Mouse (Mus musculus) cerebellum, adult 8-10 months (tissue): Measurements from ENCODE around the gene Zfp266.
"Not testable (repeated sequence)": the region's sequence is repeated elsewhere in the genome, so short reads cannot be mapped to it uniquely, and the experiment has no call there.

Experiments used
- DNase-seq: peaks from one replicate; pipeline ENCODE4 v3.0.0; 2022

Gene Zfp266

GRCm38 (mm10) chr9:20521306-20521957 lies at the start of gene Zfp266:
Zfp266 (minus strand) TSS chr9:20521417.
- peak; percentile 94 for DNase-seq

GRCm38 (mm10) chr9:20565326-20566030 lies 44.3 kb upstream of the Zfp266 start:
- not testable (repeated sequence) for DNase-seq

GRCm38 (mm10) chr9:20562177-20562576 lies 41.0 kb upstream of the Zfp266 start:
- DNase-seq: no peak

GRCm38 (mm10) chr9:20552698-20553097 lies 31.5 kb upstream of the Zfp266 start:
- no peak for DNase-seq

- DNase-seq: no peak
These were observed 30.6 kb upstream of the Zfp266 start for GRCm38 (mm10) chr9:20551781-20552275.

- peak; percentile 32 for DNase-seq
These were observed 23.9 kb upstream of the Zfp266 start for GRCm38 (mm10) chr9:20545151-20545550.

GRCm38 (mm10) chr9:20544070-20544821 lies 23.0 kb upstream of the Zfp266 start:
- DNase-seq: peak; percentile 72

GRCm38 (mm10) chr9:20543496-20543895 lies 22.3 kb upstream of the Zfp266 start:
- DNase-seq: no peak

- DNase-seq: no peak
These were observed 15.4 kb upstream of the Zfp266 start for GRCm38 (mm10) chr9:20536598-20536997.

GRCm38 (mm10) chr9:20534326-20534926 lies 13.2 kb upstream of the Zfp266 start:
- no peak for DNase-seq

- no peak for DNase-seq
These were observed 546 bp downstream of the Zfp266 start for GRCm38 (mm10) chr9:20520531-20521210.

GRCm38 (mm10) chr9:20519949-20520348 lies 1.3 kb downstream of the Zfp266 start:
- DNase-seq: no peak

GRCm38 (mm10) chr9:20518708-20519107 lies 2.5 kb downstream of the Zfp266 start:
- no peak for DNase-seq

GRCm38 (mm10) chr9:20517727-20518126 lies 3.5 kb downstream of the Zfp266 start:
- DNase-seq: no peak

GRCm38 (mm10) chr9:20514016-20514415 lies 7.2 kb downstream of the Zfp266 start:
- no peak for DNase-seq

- DNase-seq: no peak
These were observed 8.5 kb downstream of the Zfp266 start for GRCm38 (mm10) chr9:20512714-20513113.

GRCm38 (mm10) chr9:20511645-20512044 lies 9.6 kb downstream of the Zfp266 start:
- DNase-seq: no peak

- DNase-seq: no peak
These were observed 10.9 kb downstream of the Zfp266 start for GRCm38 (mm10) chr9:20510346-20510745.

- no peak for DNase-seq
These were observed 11.5 kb downstream of the Zfp266 start for GRCm38 (mm10) chr9:20509676-20510075.

GRCm38 (mm10) chr9:20504801-20505200 lies 16.4 kb downstream of the Zfp266 start:
- no peak for DNase-seq

GRCm38 (mm10) chr9:20493281-20493680 lies 27.9 kb downstream of the Zfp266 start:
- peak; percentile 26 for DNase-seq

GRCm38 (mm10) chr9:20492527-20493233 lies 28.5 kb downstream of the Zfp266 start, which contains the start of gene Zfp426:
Zfp426 (minus strand) TSS chr9:20492746.
- DNase-seq: peak; percentile 82
